17 mouse cellular contexts compared by ENCODE assay signal in the genomic region with DNA sequence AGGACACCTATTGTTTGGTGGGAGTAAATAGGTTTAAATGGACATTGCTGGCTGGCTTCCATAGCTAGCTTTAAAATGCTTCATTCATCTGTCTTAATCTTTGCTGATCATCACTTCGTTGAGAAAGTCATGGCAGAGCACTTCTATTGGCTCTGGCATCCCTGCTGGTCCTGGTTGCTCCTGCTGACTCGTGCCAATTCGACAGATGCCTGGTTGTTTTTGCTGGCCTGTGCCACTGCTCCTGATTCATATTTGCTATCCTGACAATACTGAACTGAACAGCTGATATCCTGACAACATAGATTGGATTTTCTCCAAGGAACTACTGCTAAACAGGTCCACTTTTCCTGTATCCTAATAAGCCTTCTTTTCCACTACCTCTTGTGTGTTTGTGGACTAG.
A peak's percentile ranks its signal among the peaks of the same experiment; 100 is the strongest.
DNase-seq lines count a peak whose midpoint lies in the region; ATAC-seq lines count a peak whose summit lies in the region.
"Had no signal": no experiment of that assay in that cellular context is flagged by ENCODE, and none has a peak within 500 bp of the region (broad histone marks: within the 10 kb centered on the region; RNA-seq: fewer than 3 reads in every experiment).

No protein-coding gene starts in this region.

- H3K27me3 ChIP-seq in hindbrain, embryonic 14.5 days (ENCODE audit: control insufficient read depth, insufficient read depth, low read length) = no peaks in the 10 kb centered on the region
- H3K27me3 ChIP-seq in hindbrain, embryonic 11.5 days (ENCODE audit: control insufficient read depth, insufficient read depth, low read length) = no peaks in the 10 kb centered on the region
- no peaks in the 10 kb centered on the region for H3K27me3 ChIP-seq in forebrain, embryonic 16.5 days (replicated peaks; ENCODE audit: control insufficient read depth, insufficient read depth, low read length)
- H3K27me3 ChIP-seq: embryonic facial prominence, embryonic 13.5 days; heart, embryonic 13.5 days; hindbrain, embryonic 15.5 days; limb, embryonic 13.5 days; midbrain, embryonic 13.5 days had no signal

- H3K4me1 ChIP-seq in hindbrain, embryonic 14.5 days (replicated peaks; ENCODE audit: control insufficient read depth, insufficient read depth, low read length) = no peaks in the 10 kb centered on the region
- no peaks in the 10 kb centered on the region for H3K4me1 ChIP-seq in hindbrain, embryonic 11.5 days (replicated peaks; ENCODE audit: control insufficient read depth, insufficient read depth, low read length)
- H3K4me1 ChIP-seq in forebrain, embryonic 16.5 days (replicated peaks; ENCODE audit: control insufficient read depth, insufficient read depth, low read length) = no peaks in the 10 kb centered on the region
- H3K4me1 ChIP-seq: embryonic facial prominence, embryonic 13.5 days; heart, embryonic 13.5 days; hindbrain, embryonic 15.5 days; limb, embryonic 13.5 days; midbrain, embryonic 13.5 days had no signal

- H3K9ac ChIP-seq in hindbrain, embryonic 14.5 days = no peak overlapping the region
- H3K9ac ChIP-seq in hindbrain, embryonic 11.5 days (ENCODE audit: low read depth, low read length) = no peak overlapping the region
- H3K9ac ChIP-seq in forebrain, embryonic 16.5 days (replicated peaks; ENCODE audit: low read depth, low read length) = no peak overlapping the region
- H3K9ac ChIP-seq: embryonic facial prominence, embryonic 13.5 days; heart, embryonic 13.5 days; hindbrain, embryonic 15.5 days; limb, embryonic 13.5 days; liver, postnatal 0 days; midbrain, embryonic 13.5 days had no signal

- no peak for ATAC-seq in hindbrain, embryonic 14.5 days (ENCODE audit: low FRiP score)
- no peak for ATAC-seq in hindbrain, embryonic 11.5 days (ENCODE audit: low FRiP score)
- ATAC-seq in forebrain, embryonic 16.5 days = peak; percentile 80
- ATAC-seq in activated CD4-positive, CD25-positive, alpha-beta regulatory T cell, adult 4 months = no peak
- ATAC-seq: liver, postnatal 0 days; midbrain, embryonic 13.5 days had no signal

- no peaks in the 10 kb centered on the region for H3K36me3 ChIP-seq in hindbrain, embryonic 14.5 days (replicated peaks; ENCODE audit: control insufficient read depth, insufficient read depth)
- no peaks in the 10 kb centered on the region for H3K36me3 ChIP-seq in hindbrain, embryonic 11.5 days (ENCODE audit: control insufficient read depth, insufficient read depth, low read length)
- H3K36me3 ChIP-seq in forebrain, embryonic 16.5 days (ENCODE audit: control insufficient read depth, insufficient read depth) = no peaks in the 10 kb centered on the region
- H3K36me3 ChIP-seq: embryonic facial prominence, embryonic 13.5 days; heart, embryonic 13.5 days; hindbrain, embryonic 15.5 days; limb, embryonic 13.5 days; midbrain, embryonic 13.5 days had no signal

- no peak overlapping the region for H3K27ac ChIP-seq in hindbrain, embryonic 14.5 days
- no peak overlapping the region for H3K27ac ChIP-seq in hindbrain, embryonic 11.5 days (ENCODE audit: low read depth, low read length)
- no peak overlapping the region for H3K27ac ChIP-seq in forebrain, embryonic 16.5 days (ENCODE audit: low read length)
- H3K27ac ChIP-seq: embryonic facial prominence, embryonic 13.5 days; heart, embryonic 13.5 days; hindbrain, embryonic 15.5 days; left cerebral cortex, adult 2 months; limb, embryonic 13.5 days; midbrain, embryonic 13.5 days had no signal

- no peak overlapping the region for H3K4me2 ChIP-seq in hindbrain, embryonic 14.5 days (replicated peaks)
- H3K4me2 ChIP-seq in hindbrain, embryonic 11.5 days (replicated peaks; ENCODE audit: low read depth, low read length) = no peak overlapping the region
- no peak overlapping the region for H3K4me2 ChIP-seq in forebrain, embryonic 16.5 days (ENCODE audit: low read length)
- H3K4me2 ChIP-seq: embryonic facial prominence, embryonic 13.5 days; heart, embryonic 13.5 days; hindbrain, embryonic 15.5 days; limb, embryonic 13.5 days; midbrain, embryonic 13.5 days had no signal

- intact Hi-C loops in heart, postnatal 14 days (cut with DNase I) = no loop called here

- H3K4me3 ChIP-seq in hindbrain, embryonic 14.5 days (replicated peaks; ENCODE audit: low read length) = no peak overlapping the region
- no peak overlapping the region for H3K4me3 ChIP-seq in hindbrain, embryonic 11.5 days (ENCODE audit: low read depth, low read length)
- no peak overlapping the region for H3K4me3 ChIP-seq in forebrain, embryonic 16.5 days (replicated peaks; ENCODE audit: low read length)
- H3K4me3 ChIP-seq: embryonic facial prominence, embryonic 13.5 days; heart, embryonic 13.5 days; hindbrain, embryonic 15.5 days; left cerebral cortex, adult 2 months; limb, embryonic 13.5 days; midbrain, embryonic 13.5 days had no signal

- H3K9me3 ChIP-seq in hindbrain, embryonic 14.5 days (ENCODE audit: control insufficient read depth, low read length) = no peaks in the 10 kb centered on the region
- H3K9me3 ChIP-seq in hindbrain, embryonic 11.5 days (ENCODE audit: control insufficient read depth, low read length) = no peaks in the 10 kb centered on the region
- H3K9me3 ChIP-seq in forebrain, embryonic 16.5 days (ENCODE audit: control insufficient read depth, low read length) = no peaks in the 10 kb centered on the region
- H3K9me3 ChIP-seq: embryonic facial prominence, embryonic 13.5 days; heart, embryonic 13.5 days; hindbrain, embryonic 15.5 days; limb, embryonic 13.5 days; midbrain, embryonic 13.5 days had no signal

- DNase-seq in hindbrain, embryonic 14.5 days (ENCODE audit: low spot score) = peak; percentile 30
- DNase-seq in hindbrain, embryonic 11.5 days (ENCODE audit: low spot score) = no peak
- DNase-seq in cerebellum, adult 11-12 months = peak; percentile 94
- peak; percentile 42 to 61 for DNase-seq in layer of hippocampus, postnatal 36 days
- no peak for DNase-seq in heart, postnatal 14 days
- DNase-seq: adrenal gland, postnatal 36 days; kidney, adult 9 months; liver, postnatal 0 days; lung, postnatal 4 days had no signal

- WGBS in hindbrain, embryonic 14.5 days = 77% methylated on average over 3 of the region's 3 CpGs
- 71% methylated on average over 3 of the region's 3 CpGs for WGBS in hindbrain, embryonic 11.5 days
- WGBS in forebrain, embryonic 16.5 days = 66% methylated on average over 3 of the region's 3 CpGs

Comparison
In these comparisons a context has a peak if more than half of its experiments do, and no peak if none do; other contexts are left out.
1. DNase-seq: peak in hindbrain, embryonic 14.5 days (single experiment), cerebellum, adult 11-12 months (single experiment) and layer of hippocampus, postnatal 36 days (2 of 2); none in hindbrain, embryonic 11.5 days (single experiment) and heart, postnatal 14 days (0 of 2).